Mouse (Mus musculus): ENCODE results near the gene Dnttip1.

DNA sequence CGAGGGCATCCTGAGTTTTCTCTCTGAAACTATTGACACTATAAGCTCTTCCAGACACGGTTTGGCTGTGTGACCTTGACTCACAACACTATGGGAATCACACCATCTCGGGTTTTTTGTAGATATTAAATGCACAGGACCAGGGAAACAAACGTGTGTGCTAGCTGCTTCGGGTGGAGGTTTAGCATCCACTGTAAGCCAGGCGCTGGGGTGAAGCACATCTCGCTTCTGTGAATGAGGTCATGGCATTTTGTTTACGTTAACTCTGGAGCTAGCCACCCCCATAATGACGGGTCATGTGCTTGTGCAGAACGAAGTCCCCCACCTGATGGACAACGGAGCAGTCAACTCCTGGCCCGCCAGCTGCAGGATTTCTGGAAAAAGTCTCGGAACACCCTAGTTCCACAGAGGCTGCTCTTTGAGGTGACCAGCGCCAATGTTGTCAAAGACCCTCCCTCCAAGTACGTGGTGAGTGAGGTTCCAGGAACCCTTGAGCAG lies 40.7 kb downstream of the Dnttip1 start:
- no peak for TF ChIP-seq CTCF (IDR thresholded peaks at IDR 0.05; ENCODE audit: extremely low read depth, insufficient read depth, low read length)
- no peak for TF ChIP-seq POLR2A (IDR thresholded peaks at IDR 0.05; ENCODE audit: extremely low read depth, insufficient read depth, low read length)

All from cortical plate, adult 2 months (tissue).